Mouse (Mus musculus): ENCODE measurements around the gene Mtmr3.

GRCm38 (mm10) chr11:4487401-4487965 lies 107.2 kb downstream of the Mtmr3 start:
- TF ChIP-seq ZMIZ1 (IDR thresholded peaks at IDR 0.05; ENCODE audit: low read depth, low read length) (no peak), TAL1 (IDR thresholded peaks at IDR 0.05; ENCODE audit: low read length) (no peak), CTCF (IDR thresholded peaks at IDR 0.05 in 2 of 3, conservative IDR thresholded peaks at IDR 0.05 in 1 of 3; ENCODE audit: control insufficient read depth in 1 of 3, insufficient read depth in 1 of 3, low read depth in 2 of 3, low read length in 3 of 3, poor library complexity in 1 of 3, severe bottlenecking in 1 of 3) (no peak), EP300 (IDR thresholded peaks at IDR 0.05; ENCODE audit: low read depth in 1 of 2, low read length in 2 of 2) (no peak), MEF2A (IDR thresholded peaks at IDR 0.05; ENCODE audit: extremely low read depth, insufficient replicate concordance, low read depth, low read length, poor library complexity, severe bottlenecking) (no peak)

Measured in MEL (cell line).